Mouse (Mus musculus): ENCODE results near the gene Angptl7. TPM values are rescaled to one million over a fixed set of nuclear protein-coding genes. Genes with fewer than 3 reads are reported as not detected.
A peak's percentile ranks its signal among the peaks of the same experiment; 100 is the strongest.

Angptl7 gene
- total and polyA plus RNA-seq, 3 experiments, result 0.18 to 1.7 (median 0.43) TPM

DNA sequence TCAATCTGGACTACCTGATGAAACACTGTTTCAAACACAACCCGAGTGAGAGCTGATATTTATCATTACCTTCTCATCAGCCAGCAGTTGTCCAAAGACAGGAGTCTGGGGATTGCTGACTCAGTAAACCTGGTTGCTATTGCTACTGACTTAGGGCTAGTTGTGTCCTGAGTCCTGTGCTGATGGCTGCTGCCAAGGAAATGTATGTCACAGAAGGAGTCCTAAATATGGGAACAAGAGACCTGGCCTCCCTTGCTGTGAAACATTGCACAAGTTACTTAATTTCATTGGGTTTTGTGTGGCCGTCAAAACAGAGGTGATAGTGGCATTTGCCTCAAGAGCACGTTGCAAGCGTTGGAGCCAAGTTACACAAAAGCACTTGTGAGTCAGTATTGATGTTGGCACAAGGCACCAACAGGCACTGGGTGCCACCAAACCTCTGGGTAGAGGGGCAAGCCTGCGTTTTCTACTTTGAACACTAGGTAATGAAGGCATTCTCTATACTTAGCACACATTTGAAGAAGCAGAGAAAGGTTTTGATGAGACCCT lies 44.7 kb downstream of the Angptl7 start:
- DNase-seq, result peak; percentile 61

DNA sequence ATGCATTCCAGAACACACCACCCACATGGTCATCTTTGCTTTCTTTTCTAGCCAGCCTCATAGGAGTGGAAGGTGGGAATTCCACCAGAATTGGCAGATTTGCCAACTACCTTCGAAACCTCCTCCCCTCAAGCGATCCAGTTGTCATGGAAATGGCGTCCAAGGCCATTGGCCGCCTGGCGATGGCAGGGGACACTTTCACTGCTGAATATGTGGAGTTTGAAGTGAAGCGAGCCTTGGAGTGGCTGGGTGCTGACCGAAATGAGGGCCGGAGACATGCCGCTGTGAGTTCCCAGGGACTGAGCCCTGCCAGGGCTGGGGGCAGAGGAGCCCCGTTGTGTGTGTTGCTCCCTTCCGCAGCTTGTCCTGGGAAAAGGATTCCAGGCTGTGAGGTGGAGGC lies 46.6 kb downstream of the Angptl7 start:
- DNase-seq, result peak; percentile 55

DNA sequence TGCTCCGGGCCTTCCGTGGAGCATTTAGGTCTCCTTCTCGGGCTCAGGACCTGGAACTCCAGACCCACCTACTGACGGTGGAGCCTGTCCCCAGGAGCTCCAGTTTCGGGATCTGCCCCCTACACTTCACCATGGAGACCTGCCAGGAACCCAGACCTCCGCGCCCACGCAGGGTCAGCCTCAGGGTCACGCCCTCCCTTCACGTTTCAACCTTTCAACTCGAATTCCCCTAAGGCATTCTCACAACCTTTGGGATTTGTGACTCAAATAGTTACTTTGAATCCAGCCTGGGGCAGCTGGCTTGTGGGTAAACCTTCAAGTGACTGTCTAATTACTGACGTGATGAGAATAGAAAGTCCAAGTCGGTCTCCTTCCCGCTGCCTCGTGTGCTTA lies 51.4 kb downstream of the Angptl7 start:
- DNase-seq, result no peak

DNA sequence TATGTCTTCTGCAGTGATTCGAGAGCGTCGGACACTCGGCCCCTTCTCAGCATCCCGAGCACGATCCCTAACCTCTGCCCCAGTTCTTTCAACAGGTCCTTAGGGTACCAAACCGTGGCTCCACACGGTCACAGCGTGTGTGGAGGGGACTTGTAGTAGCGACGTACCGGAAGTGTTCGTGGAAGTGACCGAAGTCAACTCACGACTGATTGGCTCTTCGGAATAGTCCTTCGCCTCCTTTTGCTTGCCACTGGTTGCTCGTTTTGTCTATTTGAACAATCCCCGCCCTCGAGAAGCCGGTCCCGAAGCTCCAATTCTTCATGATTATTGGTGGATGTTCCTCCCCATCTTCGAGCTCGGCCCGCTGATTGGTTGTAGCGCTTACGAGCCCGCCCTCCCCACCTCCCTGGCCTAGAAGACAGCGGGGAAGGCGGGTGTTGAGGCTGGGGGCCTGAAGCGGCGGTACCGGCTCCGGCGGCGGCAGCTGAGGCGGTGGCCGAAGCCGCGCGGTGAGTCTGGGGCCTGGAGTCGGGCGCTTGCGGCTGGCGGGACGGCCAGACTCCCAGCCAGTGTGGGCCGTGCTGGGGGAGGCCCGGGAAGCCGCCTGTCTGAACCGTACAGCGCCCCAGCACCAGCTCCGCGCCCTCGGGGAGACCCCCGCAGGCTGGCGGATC lies 51.9 kb downstream of the Angptl7 start, which contains the start of gene Mtor:
TSS of gene Mtor (plus strand) at position 433 of the 674 bp plus-strand sequence.
- DNase-seq, result peak; percentile 97

Other genes with a start within 250 kb of the Angptl7 start
- under 1 TPM; 0.24 to 0.55 TPM for gene Disp3, start 212.5 kb downstream of the Angptl7 start, total RNA-seq (2021)
- 0.59 and 1.0 TPM in 2 replicates for gene Disp3, start 212.5 kb downstream of the Angptl7 start, polyA plus RNA-seq (2012; rRNA removed)
- gene Ubiad1, start 55.7 kb downstream of the Angptl7 start, total RNA-seq (2021), result 10 to 100 TPM; 16.0 to 22.3 TPM
- 25.4 and 30.2 TPM in 2 replicates for gene Ubiad1, start 55.7 kb downstream of the Angptl7 start, polyA plus RNA-seq (2012; rRNA removed)
- 10 to 100 TPM; 62.2 to 72.7 TPM for gene Mtor, start 51.8 kb downstream of the Angptl7 start, total RNA-seq (2021)
- 26.7 and 35.7 TPM in 2 replicates for gene Mtor, start 51.8 kb downstream of the Angptl7 start, polyA plus RNA-seq (2012; rRNA removed)
- gene Exosc10, start 58.0 kb upstream of the Angptl7 start, total RNA-seq (2021), result 10 to 100 TPM; 46.7 to 52.3 TPM
- 18.8 and 25.2 TPM in 2 replicates for gene Exosc10, start 58.0 kb upstream of the Angptl7 start, polyA plus RNA-seq (2012; rRNA removed)
- gene Srm, start 91.0 kb upstream of the Angptl7 start, total RNA-seq (2021), result 10 to 100 TPM; 75.6 to 79.4 TPM
- gene Srm, start 91.0 kb upstream of the Angptl7 start, polyA plus RNA-seq (2012; rRNA removed), result 123 and 157 TPM in 2 replicates
- 1 to 10 TPM in 1 of 2 experiments, under 1 TPM in 1; 0.55 to 5.6 TPM for gene Masp2, start 102.1 kb upstream of the Angptl7 start, total RNA-seq (2021)
- 3.5 and 6.5 TPM in 2 replicates for gene Masp2, start 102.1 kb upstream of the Angptl7 start, polyA plus RNA-seq (2012; rRNA removed)
- 100 to 1,000 TPM; 240 to 255 TPM for gene Tardbp, start 126.6 kb upstream of the Angptl7 start, total RNA-seq (2021)
- gene Tardbp, start 126.6 kb upstream of the Angptl7 start, polyA plus RNA-seq (2012; rRNA removed), result 8.0 and 10.3 TPM in 2 replicates
- not detected for gene Gm572, start 142.9 kb upstream of the Angptl7 start, total RNA-seq (2021)
- 0.07 TPM in 1 of 2 replicates, not detected in the other for gene Gm572, start 142.9 kb upstream of the Angptl7 start, polyA plus RNA-seq (2012; rRNA removed)

All from adrenal gland, adult 2 months (tissue).